Mouse (Mus musculus): ENCODE results near the gene Slc22a8.

Slc22a8 gene

DNA sequence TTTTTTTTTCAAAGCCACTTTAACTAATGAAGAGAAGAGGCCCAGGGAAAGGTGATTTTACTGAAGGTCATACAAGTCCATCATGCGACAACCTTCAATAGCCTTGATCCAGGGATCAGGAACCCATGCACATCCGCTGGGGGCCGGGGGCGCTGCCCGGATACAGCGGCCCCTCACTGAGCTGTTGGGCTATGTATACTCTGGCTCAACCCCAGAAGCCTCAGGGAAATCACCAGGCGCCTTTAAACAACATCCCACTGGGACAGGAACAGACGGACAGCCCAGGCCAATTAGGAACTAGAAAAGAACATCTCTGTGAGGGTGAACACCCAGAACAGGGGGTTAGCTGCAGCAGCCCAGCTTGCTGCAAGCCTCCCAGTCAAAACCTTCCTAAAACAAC is at the start of gene Slc22a8:
Gene Slc22a8, plus strand, starts transcription at position 301 of the 400 bp plus-strand sequence.
- no peak for DNase-seq (ENCODE audit: low spot score in 2 of 2)

DNA sequence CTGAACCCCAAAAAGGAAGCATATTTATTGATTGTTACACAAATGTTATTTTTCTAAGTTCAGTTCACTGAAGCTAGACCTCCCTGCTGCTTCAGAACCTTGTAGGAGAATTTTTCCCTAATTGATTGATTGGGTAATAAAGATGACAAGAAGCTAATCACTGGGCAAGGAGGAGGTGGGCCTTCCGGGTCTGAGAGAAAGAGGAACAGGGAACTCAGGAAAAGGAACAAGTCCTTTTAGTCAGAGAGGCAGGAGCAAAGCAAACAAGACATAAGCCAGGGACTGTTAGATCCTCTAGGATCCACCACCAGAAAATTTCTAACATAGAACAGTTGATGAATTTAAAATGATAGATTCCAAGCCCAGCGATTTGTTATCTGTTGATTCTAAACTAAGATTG is 32.2 kb upstream of the Slc22a8 start:
- DNase-seq (ENCODE audit: low spot score in 2 of 2): no peak

DNA sequence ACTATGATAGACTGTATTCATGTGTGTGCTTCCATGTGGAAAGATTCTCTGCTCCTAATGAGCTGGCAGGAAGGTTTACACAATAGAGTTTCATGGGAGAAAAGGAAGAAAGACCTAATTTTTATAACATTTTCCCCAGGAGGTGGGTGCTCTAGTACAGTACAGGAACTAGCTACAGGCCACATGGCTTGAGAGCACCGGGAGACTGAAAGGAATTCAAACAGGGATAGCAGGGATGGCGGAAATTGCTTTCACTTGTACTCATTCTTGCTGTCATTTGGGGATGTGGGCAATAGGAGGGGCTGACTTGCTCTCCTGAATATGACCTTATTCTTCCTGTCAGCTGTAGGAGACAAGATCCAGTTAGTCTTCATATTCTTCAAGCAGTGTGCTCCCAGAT is 27.0 kb upstream of the Slc22a8 start:
- no peak for DNase-seq (ENCODE audit: low spot score in 2 of 2)

DNA sequence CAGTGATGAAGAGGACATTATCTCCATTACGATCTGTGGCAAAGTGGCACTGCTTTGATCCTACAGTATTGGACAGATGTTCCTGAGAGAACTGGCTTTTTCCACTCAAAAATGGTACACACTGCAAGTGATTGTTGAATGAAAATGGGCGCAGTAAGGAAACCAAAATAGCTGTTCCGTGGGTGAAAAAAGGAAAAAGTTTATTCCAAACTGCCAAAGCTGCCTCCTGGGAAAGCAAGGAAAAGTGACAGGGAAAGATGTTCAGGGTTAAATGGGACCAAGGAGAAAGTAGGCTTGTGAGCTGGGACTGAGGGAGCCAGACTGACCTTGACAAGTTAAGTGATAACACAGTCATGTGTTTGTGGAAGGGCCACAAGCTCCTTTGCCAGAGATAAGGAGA is 26.6 kb upstream of the Slc22a8 start:
- DNase-seq (ENCODE audit: low spot score in 2 of 2): no peak

DNA sequence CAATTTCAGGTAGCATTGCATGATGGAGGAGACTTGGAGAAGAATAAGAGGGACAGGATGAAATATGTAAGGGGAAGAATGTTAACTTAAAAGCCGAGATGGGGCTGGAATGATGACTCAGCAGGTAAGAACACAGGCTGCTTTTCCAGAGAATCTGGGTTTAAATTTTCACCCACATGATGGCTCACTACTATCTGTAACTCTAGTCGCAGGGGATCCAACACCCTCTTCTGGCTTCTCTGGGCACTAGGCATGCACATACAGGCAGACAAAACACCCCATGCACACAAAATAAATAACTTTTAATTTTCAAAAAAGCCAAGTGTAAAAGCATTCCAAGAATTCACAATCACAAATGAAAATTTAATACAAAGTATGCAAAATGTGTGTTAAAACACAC is 25.8 kb upstream of the Slc22a8 start:
- DNase-seq (ENCODE audit: low spot score in 2 of 2): no peak

DNA sequence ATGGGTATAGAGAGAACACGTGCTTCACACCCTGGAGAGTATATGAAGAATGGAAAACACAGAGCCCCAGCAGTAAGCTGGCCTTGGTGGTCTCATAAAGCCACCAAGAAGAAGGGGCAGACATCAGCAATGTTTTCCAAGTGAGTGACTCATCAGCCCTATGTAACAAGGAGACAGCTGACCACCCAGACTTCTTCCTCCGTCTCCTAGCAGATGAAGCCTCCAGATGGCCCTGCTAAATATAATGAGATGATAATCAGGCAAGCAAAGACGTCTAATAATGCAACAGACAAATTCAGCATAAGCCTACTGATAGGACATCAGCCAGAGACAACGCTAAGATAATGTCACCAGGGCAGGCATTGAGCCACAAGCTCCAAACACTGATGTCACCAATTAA is 25.1 kb upstream of the Slc22a8 start:
- peak; percentile 28 to 54 for DNase-seq (ENCODE audit: low spot score in 2 of 2)

DNA sequence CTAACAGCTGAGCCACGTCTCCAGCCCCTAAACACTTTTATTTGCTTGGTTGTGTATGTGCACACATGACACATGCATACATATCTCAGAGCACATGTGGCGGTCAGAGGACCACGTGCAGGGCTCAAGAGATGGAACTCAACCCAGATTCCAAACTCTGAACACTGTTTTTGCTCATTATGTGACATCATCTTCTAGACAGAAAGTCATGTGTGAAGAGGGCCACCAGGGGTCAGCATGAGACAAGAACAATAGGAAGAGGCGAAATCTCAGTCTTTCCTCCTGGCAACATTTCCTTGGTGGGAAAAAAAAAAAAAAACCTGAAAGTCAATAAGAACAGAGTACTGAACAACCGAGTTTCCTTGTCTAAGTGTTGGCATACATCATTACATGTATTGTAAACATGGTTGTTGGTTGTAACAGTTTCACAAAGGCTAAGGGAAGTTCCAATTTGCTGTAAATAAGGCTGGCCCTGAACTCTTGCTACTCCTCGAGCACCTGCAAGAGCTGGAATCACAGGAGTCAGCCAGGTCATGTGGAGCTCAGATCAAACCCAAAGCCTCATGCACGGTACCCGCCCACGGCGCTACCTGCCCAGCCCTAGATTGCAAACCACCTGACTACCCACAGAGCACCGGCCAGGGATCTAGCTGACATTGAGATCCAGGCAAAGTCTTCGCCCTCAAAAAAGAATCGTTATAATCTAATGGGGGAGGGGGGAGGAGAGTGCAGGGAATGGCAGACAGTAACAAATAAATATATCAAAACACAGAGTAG is 23.8 kb upstream of the Slc22a8 start:
- peak; percentile 32 to 57 for DNase-seq (ENCODE audit: low spot score in 2 of 2)

DNA sequence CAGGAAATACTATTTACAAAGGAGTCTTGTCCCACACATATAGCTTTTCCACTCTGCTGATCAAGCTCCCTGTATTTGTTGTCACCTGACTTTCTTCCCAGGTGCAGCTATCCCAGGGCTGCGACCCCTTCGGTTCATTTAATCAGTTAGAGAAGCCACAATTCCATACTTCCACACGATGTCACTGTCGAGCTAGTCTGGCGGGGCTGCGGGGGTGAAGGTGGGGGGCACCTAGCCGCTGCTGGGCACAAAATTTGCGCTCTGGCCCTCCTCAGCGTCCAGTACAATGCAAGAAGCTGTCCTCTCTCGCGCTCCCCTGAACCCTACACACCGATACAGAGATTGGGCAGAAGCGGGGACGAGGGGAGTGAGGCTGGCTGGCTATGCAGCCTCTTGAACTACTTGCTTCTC is 21.6 kb upstream of the Slc22a8 start:
- DNase-seq (ENCODE audit: low spot score in 2 of 2): peak; percentile 56 to 60

DNA sequence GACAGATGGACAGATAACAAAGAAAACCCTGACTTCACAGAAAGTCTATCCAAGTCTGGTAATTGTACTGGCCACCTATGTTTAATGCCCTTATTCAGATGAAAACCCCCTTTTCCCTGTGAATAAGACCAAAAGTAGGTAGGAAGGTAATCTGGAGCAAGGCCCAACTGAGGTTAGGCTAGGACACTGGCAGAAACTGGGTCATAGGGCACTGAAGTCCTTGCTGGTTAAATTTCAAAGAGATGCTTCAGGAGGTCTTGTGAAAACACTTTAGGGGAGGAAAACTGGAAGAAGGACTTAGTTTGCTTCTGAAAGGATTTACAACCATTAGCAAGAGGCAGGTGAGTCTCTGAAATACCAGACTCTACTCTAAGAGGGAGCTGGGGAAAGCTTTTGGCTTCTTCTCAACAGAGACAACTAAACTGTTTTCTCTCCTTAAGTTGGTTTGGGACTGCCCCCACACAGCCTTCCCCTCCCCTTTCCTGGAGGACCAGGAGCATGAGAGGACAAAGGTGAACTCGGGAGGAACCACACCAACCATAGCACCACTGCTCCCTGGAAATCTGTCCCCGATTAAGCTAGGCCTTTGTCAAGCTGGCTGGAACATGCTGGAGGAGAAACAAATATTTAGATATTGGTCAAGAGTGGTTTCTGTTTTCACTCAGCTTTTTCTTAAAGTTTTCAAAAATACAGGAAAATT is 20.6 kb upstream of the Slc22a8 start:
- no peak for DNase-seq (ENCODE audit: low spot score in 2 of 2)

DNA sequence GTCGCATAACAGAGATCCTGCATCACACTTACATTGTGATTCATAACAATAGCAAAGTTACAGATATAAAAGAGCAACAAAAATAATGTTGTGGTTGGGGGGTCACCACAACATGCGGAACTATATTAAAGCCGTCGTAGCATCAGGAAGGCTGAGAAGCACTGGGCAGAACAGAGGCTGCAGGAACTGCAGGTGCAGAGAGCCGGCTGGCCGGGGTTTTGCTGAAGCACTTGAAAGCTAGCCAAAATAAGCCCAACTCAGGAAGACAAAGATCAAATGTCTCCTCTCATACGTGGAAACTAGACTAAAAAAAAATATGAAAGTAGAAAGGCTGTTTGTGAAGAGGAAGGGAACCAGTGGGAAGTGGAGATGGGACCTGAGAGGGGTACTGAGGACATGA is 19.3 kb upstream of the Slc22a8 start:
- no peak for DNase-seq (ENCODE audit: low spot score in 2 of 2)

DNA sequence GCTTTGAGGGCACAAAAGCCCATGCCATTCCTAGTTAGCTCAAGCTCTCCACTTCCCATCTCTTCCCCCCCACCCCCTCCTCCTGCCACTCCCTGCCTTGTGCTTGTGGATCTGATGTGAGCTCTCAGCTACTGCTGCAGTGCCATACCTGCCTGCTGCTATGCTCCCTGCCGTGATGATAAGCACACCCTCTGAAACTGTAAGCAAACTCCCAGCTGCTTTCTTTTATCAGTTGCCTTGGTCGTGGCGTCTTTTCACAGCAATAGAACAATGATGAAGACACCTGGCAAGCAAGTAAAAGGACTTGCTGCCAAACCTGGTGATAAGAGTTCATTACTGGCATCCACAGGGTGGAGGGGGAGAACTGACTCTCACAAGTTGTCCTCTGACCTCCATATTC is 18.6 kb upstream of the Slc22a8 start:
- no peak for DNase-seq (ENCODE audit: low spot score in 2 of 2)

DNA sequence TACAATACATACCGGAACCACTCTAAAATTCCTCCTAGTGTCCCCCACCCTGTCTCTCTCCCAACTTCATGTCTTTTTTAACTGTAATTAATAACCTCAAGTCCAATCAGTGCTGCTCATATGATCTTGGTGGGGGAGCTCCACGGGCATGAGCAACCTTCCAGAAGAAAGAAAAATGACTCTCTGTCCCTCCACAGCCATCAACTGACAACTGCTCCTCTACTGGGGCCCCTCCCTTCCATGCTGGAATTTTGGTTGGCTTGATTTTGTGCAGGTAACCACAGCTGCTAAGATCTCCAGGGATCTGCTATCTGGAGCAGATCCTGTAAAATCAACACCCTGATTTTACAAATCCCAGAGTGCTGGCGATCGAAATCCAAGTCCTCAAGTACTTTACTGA is 13.6 kb upstream of the Slc22a8 start:
- no peak for DNase-seq (ENCODE audit: low spot score in 2 of 2)

DNA sequence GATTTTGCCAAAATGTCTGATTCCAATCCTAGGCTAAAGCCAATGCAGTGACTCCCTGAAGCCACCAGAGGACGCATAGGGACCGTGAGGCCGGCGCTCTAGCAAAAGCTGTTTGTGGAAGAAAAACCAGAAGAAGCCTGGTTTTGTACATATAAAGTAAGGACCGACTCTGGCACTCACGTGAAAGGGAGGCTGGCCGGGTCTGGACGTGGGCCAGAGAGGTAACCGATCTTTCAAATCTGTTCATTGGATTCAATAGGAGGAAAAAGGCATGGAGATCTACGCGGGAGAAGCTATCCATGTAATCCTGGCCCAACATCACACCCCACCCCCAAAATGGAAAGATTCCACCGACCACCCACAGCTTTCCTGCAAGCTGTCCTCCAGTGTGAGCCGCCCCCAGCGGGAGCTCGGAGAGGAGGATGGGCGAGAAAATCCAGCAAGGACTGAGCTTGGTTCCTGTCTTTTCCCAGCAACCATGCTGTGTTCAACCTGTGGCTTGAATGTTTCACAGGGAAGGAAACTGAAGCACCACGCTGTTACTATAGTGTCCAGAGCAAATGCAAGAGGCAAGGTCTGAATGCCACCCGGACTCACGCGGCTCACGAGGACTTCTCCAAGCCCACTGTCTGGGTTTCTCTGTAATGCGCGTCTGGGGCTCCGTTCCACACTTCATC is 12.6 kb upstream of the Slc22a8 start:
- peak; percentile 91 for DNase-seq (ENCODE audit: low spot score in 2 of 2)

DNA sequence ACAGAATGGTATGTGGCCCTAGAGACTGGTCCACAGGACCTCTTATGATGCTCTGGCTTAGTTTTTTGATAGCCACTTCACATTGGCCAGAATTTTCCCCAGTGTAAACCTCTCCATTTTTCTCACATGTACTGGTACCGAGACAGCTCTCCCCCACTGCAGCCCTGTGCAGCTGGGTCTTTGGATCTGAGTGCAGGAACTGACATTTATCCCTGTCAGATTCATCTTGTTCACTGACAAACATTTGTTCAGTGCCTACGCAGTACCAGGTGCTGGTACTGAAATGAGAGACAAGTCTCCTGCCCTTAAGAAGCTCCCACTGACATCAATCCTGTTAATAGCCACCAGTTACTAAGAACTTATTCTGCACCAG is 12.1 kb upstream of the Slc22a8 start:
- DNase-seq (ENCODE audit: low spot score in 2 of 2): peak in 1 of 2 experiments; percentile 53

DNA sequence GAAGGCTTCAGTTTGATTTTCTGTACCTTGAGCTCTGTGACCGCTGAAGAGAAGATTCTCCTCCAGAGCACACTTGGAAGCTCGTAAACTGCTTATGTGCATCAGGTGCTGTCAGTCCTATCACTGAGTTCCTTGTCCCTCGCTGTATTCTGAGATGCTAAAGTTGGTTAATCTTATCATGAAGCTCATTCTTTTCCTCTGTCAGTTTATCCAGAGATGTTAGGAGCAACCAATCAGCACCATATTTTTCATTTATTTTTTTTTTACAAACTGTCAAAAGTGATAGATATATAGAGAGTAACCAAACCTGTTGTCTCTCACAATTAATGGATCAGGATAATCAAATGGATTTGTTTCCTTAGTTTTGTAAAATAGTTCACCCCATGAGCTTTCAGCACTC is 5.8 kb upstream of the Slc22a8 start:
- no peak for DNase-seq (ENCODE audit: low spot score in 2 of 2)

DNA sequence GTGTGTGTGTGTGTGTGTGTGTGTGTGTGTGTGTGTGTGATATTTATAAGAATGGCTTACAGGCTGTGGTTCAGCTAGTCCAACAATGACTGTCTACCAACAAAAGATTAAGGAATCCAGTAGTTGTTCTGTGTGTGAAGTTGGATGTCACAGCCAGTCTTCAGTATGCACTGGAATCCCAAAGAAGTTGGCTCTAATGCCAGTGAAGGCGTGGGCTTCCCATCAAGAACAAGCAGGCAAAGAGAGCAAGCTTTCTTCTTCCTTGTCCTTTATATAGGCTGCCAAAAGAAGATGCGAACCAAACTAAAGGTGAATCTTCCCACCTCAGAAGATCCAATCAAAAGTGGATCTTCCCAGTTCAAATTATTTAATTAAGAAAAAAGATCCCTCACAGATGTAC is 5.2 kb upstream of the Slc22a8 start:
- DNase-seq (ENCODE audit: low spot score in 2 of 2): peak in 1 of 2 experiments; percentile 38

DNA sequence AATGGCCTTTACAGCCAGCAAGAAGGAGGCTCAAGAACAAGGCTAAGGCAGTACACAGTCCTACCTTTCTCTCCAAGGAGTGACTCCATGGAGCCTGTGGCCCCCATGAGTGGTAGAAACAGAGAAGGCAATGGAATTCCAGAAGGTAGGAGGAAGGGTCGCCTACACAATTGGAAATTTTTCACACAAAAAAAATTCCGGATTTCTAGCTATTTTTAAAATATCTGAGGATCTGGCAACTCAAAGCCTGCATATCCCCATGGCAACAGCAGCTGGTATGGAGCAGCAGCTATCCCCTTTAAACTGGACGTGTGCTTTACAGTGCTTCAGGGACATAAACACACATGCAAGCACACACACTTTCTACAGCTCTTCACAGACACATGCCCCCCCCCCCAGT is 4.7 kb upstream of the Slc22a8 start:
- DNase-seq (ENCODE audit: low spot score in 2 of 2): peak; percentile 28 to 52

DNA sequence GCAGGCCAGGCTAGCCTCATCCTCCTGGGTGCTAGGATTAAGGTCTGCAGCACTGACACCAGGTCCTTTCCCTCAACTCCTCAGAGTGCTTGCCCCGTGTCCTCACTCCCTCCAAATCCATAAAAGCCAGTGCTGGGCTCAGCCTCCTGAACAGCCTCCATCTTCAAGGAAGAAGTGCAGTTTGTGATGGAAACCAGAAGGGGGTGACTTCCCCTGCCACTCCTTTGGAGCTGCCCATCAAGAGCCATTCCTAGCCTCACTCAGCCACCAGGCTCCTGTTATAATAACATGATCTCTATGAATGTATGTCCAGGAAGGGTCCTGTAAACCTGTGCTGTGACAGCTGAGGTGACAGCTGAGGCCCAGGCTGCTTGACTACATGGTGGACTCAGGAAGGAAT is 3.7 kb upstream of the Slc22a8 start:
- no peak for DNase-seq (ENCODE audit: low spot score in 2 of 2)

DNA sequence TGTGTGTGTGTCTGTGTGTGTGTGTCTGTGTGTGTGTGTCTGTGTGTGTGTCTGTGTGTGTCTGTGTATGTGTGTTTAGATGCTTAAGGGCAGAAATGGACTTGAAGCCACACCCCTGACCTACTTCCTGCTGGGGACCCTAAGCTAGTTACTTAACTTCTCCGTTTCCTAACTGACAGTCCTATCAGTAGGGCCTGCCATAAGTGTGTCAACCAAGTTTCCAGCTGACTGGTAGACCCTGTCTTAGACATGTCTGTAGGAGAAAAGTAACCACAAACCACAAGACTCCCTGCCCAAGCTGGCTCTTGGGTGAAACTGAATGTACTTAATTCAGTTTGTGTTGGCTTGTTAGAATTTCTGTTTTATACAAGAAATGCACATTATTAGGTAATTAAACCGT is 1.1 kb downstream of the Slc22a8 start:
- no peak for DNase-seq (ENCODE audit: low spot score in 2 of 2)

DNA sequence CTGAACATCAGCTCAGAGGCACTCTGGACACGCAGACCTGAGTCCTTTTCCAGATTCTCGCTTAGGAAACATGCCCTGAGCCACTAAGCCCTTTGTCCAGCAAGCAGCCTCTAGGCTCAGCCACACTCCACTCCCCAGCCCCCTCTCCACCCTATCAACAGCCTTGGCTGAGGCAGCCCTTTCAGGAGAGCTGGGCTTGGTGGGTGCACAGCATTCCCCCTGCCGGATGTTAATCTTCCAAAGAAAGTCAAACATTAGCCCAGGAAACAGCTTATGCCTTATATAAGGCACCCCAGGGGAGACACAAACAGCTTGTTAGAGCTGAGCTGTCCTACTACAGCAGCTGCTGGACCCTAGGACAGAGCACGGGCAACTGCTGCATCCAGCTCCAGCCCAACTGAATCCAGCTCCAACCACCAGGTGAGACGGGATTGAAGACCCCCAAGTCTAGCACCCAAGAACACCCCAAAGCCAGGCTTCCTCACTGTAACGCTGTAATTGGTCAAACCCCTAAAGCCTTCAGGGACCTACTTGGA is 1.9 kb downstream of the Slc22a8 start:
- no peak for DNase-seq (ENCODE audit: low spot score in 2 of 2)

DNA sequence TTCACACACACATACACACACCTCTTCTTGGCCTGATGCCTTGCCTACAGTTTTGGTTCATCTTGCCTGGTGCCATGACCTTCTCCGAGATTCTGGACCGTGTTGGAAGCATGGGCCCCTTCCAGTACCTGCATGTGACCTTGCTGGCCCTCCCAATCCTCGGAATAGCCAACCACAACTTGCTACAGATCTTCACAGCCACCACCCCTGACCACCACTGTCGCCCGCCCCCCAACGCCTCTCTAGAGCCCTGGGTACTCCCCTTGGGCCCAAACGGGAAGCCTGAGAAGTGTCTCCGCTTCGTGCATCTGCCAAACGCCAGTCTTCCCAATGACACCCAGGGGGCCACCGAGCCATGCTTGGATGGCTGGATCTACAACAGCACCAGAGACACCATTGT is 2.8 kb downstream of the Slc22a8 start:
- DNase-seq (ENCODE audit: low spot score in 2 of 2): no peak

DNA sequence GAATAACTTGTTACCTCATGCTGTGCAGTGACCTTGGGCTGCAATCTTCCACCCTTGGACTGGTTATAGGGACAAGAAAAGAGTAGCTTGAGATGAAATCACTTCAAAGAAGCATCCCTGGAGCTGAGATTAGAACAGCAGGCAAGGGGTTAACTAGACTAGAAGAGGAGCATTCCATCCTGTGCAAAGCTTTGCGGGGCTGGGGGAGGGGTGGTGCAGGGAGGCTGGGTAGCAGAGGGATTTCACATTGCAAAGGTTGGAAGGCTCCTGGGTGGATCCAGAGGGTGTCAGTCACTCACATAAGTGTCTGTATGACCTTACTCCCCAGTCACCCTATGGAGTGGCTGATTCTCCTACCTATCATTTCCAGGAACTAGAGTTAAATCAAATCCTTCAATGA is 3.5 kb downstream of the Slc22a8 start:
- no peak for DNase-seq (ENCODE audit: low spot score in 2 of 2)

DNA sequence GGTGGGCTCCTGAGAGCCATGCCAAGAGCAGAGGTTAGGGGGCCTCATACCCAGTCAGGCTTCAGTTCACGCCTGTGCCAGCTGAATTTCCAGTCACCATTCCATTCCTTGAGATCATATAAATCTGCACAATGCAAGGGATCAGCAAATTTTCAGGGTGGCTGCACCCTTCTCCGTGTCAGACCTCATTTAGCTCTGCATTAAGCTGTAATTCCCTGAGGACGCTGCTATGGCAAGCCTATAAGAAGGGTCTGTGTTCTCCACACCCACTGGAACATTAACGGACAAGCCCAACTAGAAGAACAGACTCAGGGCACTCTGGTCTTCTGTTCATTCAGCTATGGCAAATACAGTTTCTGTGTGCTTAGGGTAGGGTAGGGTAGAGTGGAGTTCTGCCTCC is 6.2 kb downstream of the Slc22a8 start:
- no peak for DNase-seq (ENCODE audit: low spot score in 2 of 2)
